Mouse (Mus musculus): ENCODE measurements around the gene Rilp.

DNA sequence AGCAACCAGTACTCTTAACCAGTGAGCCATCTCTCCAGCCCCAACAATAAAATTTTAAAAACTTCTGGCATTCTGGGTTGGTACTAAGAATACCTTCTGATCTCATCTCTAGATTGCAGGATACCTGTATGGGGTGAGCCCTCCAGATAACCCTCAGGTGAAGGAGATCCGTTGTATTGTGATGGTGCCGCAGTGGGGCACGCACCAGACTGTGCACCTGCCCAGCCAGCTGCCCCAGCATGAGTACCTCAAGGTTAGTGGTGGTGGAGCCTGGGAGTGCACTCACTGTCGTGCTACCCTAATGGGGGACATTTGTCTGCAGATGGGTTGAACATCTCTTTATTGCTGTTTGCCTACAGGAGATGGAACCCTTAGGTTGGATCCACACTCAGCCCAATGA, 1.7 kb upstream of the Rilp start:
- TF ChIP-seq POLR2A (IDR thresholded peaks at IDR 0.05; ENCODE audit: low read depth, low read length) (no peak), CTCF (IDR thresholded peaks at IDR 0.05; ENCODE audit: extremely low read depth, insufficient read depth, insufficient read length, insufficient replicate concordance) (no peak)

All from spleen, adult 2 months (tissue).